Mouse (Mus musculus) lung, adult 18-20 months (tissue): ENCODE measurements at regions not wholly inside any gene's neighbourhood (a gene's known extent, or its start where the extent isn't known, plus 50 kb on each side); places are given as distances from the start of the nearest gene placed in this dataset.
A peak's percentile ranks its signal among the peaks of the same experiment; 100 is the strongest.
"Not testable (repeated sequence)": the region's sequence is repeated elsewhere in the genome, so short reads cannot be mapped to it uniquely, and the experiment has no call there.

Experiments used
- DNase-seq, 2 experiments: peaks; one replicate each; pipeline ENCODE4 v3.0.0; 2022; ENCODE audit warnings: mixed read lengths in 2 of 2

GRCm38 (mm10) chr9:41429711-41430390 is 268.4 kb upstream of the Ubash3b start:
- DNase-seq = peak in 1 of 2 experiments; percentile 7

GRCm38 (mm10) chr9:41429236-41429635 is 267.7 kb upstream of the Ubash3b start:
- DNase-seq = no peak

- no peak for DNase-seq
These were observed 265.2 kb upstream of the Ubash3b start for GRCm38 (mm10) chr9:41426698-41427097.

- DNase-seq = no peak
These were observed 263.7 kb upstream of the Ubash3b start for GRCm38 (mm10) chr9:41425225-41425624.

- DNase-seq = no peak
These were observed 252.3 kb upstream of the Ubash3b start for GRCm38 (mm10) chr9:41413791-41414190.

- DNase-seq = not testable (repeated sequence)
These were observed 251.6 kb upstream of the Ubash3b start for GRCm38 (mm10) chr9:41413091-41413490.

GRCm38 (mm10) chr9:41412174-41412757 is 250.8 kb upstream of the Ubash3b start:
- DNase-seq = no peak

- DNase-seq = no peak
These were observed 246.8 kb upstream of the Ubash3b start for GRCm38 (mm10) chr9:41408301-41408700.

GRCm38 (mm10) chr9:41407078-41407477 is 245.6 kb upstream of the Ubash3b start:
- DNase-seq = no peak

- DNase-seq = no peak
These were observed 241.4 kb upstream of the Ubash3b start for GRCm38 (mm10) chr9:41402942-41403341.

GRCm38 (mm10) chr9:41400950-41401349 is 239.5 kb upstream of the Ubash3b start:
- DNase-seq = no peak

- no peak for DNase-seq
These were observed 234.0 kb upstream of the Ubash3b start for GRCm38 (mm10) chr9:41395471-41395870.

GRCm38 (mm10) chr9:41391591-41392320 is 230.3 kb upstream of the Ubash3b start:
- DNase-seq = no peak

- no peak for DNase-seq
These were observed 217.8 kb upstream of the Ubash3b start for GRCm38 (mm10) chr9:41379283-41379682.

- DNase-seq = no peak
These were observed 217.2 kb upstream of the Ubash3b start for GRCm38 (mm10) chr9:41378627-41379231.

GRCm38 (mm10) chr9:41377701-41378626 is 216.5 kb upstream of the Ubash3b start:
- no peak for DNase-seq

- DNase-seq = no peak
These were observed 215.6 kb upstream of the Ubash3b start for GRCm38 (mm10) chr9:41376948-41377700.

GRCm38 (mm10) chr9:41375984-41376651 is 214.6 kb upstream of the Ubash3b start:
- DNase-seq = no peak

GRCm38 (mm10) chr9:41374591-41375481 is 213.3 kb upstream of the Ubash3b start:
- no peak for DNase-seq

- no peak for DNase-seq
These were observed 204.9 kb upstream of the Ubash3b start for GRCm38 (mm10) chr9:41366405-41366804.
